Mouse (Mus musculus): ENCODE results near the gene Has3.
"Not testable (repeated sequence)": the region's sequence is repeated elsewhere in the genome, so short reads cannot be mapped to it uniquely, and the experiment has no call there.

Gene Has3

GRCm38 (mm10) chr8:106870051-106870450 is at the start of gene Has3:
Gene Has3, plus strand, starts transcription at chr8:106870242.
- peak; percentile 21 for DNase-seq (ENCODE audit: low read depth)

- peak; percentile 22 for DNase-seq (ENCODE audit: low read depth)
These were observed 49.2 kb upstream of the Has3 start for GRCm38 (mm10) chr8:106820553-106821515.

DNA sequence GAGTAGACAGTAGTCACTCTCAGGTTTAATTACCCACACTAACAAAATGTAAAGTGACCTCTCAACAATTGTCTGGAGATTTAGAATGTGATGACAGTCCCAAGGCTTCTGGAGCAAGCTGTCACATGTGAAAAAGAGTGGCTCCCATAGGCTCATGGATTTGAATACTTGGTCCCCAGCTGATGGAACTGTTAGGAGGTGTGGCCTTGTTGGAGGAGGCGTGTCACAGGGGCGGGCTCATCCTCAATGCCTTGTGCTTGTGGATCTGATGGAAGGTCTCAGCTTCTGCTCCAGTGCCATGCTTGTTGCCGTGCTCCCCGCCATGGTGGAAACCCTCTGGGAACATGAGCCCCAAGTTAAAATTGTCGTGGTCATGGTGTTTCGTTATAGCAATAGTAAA is 41.1 kb upstream of the Has3 start:
- DNase-seq (ENCODE audit: low read depth), result no peak

DNA sequence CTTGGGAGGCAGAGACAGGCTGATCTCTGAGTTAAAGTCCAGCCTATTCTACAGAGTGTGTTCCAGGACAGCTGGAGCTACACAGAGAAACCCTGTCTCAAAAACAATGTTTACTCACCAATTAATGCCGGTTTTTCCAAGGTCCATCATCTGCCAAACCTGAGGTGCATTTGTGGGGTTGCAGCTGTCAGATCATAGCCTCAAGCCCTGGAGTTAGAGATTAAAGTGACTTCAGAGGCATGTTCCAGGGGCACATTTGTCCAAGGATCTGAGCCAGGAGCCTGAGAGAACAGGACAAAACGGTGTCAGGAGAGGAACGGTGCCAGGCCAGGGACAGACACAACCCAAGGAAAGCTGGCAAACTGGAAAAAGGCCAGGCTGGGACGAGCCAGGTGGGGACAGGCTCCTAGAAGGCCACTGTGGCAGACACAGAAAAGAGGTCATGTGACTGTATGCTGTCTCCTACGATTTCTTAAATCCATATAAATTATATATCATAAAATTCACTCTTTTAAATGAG is 40.5 kb upstream of the Has3 start:
- no peak for DNase-seq (ENCODE audit: low read depth)

DNA sequence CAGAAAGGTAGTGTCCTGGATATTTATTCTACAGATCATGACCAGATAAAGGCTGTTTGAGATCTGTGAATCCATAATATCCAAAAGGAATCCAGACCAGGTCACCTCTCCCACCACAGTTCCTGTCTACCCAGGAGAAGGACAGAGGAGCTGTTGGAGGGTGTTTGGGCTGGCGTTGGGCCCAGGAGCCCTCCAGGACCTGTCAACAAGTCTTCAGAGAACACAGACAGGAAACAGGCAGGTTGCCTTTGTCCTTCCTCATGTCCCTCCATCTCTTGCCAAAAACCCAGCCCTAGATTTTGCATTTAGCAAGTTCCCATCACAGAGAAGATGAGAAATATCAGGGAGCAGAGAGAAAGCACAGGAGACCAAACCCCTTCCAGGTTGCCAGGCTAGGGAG is 35.1 kb upstream of the Has3 start:
- no peak for DNase-seq (ENCODE audit: low read depth)

- no peak for DNase-seq (ENCODE audit: low read depth)
These were observed 33.5 kb upstream of the Has3 start for GRCm38 (mm10) chr8:106836525-106836924.

- DNase-seq (ENCODE audit: low read depth), result no peak
These were observed 31.2 kb upstream of the Has3 start for GRCm38 (mm10) chr8:106838803-106839202.

GRCm38 (mm10) chr8:106839209-106840001 is 30.6 kb upstream of the Has3 start:
- DNase-seq (ENCODE audit: low read depth), result no peak

GRCm38 (mm10) chr8:106850034-106850433 is 20.0 kb upstream of the Has3 start:
- no peak for DNase-seq (ENCODE audit: low read depth)

- DNase-seq (ENCODE audit: low read depth), result no peak
These were observed 15.4 kb upstream of the Has3 start for GRCm38 (mm10) chr8:106854534-106855241.

DNA sequence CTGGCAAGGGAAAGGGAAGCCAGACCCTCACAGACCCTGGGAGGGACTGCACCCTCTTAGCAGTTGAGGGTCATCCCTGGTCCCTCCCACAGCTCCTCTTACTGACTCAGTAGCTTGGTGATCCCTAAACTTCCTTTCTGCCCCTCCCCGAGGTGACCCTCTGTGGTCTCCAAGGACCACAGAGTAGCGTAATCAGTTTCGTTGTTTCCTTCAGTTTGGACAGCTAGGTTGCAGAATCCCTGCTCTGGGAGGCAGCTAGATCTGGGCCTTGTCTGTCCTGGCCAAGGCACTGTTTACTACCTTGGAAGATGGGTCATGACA is 14.8 kb upstream of the Has3 start:
- no peak for DNase-seq (ENCODE audit: low read depth)

DNA sequence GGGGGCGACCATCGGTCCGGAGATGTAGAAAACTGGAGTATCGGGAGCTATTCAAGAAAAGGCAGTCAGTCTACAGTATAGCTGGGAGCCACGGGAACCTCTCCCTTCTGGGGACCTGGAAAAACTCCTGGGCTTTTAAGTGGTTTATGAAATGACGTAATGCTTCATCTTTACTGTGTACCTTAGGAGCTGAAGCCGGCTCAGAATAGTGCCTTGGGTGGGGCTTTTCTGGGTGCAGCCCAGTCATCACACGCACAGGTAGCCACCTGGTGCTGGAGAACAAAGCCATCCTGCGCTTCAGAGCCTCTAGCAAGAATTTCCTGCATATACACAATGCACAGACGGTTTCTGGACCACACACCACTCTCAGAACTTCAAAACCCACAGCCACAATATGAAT is 7.2 kb upstream of the Has3 start:
- DNase-seq (ENCODE audit: low read depth), result no peak

DNA sequence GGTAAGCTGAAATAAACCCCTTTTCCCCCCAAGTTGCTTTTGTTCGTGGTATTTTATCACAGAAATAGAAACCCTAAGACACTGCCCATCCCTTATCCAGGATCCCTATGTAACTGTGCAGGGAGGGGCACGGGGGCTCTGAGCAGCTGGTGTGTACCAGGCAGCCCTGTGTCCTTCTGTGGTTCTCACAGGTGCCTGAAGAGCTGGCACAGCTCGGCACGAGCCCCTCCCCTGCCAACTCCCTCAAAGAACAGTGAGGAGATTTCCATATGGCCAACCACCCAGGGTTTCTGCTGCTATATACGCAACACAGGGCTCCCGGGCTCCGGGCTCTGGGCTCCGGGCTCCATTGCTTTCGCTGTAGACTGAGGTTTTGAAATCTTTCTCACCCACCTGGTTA is 4.7 kb upstream of the Has3 start:
- no peak for DNase-seq (ENCODE audit: low read depth)

GRCm38 (mm10) chr8:106870537-106871327 is 690 bp downstream of the Has3 start:
- peak; percentile 37 for DNase-seq (ENCODE audit: low read depth)

DNA sequence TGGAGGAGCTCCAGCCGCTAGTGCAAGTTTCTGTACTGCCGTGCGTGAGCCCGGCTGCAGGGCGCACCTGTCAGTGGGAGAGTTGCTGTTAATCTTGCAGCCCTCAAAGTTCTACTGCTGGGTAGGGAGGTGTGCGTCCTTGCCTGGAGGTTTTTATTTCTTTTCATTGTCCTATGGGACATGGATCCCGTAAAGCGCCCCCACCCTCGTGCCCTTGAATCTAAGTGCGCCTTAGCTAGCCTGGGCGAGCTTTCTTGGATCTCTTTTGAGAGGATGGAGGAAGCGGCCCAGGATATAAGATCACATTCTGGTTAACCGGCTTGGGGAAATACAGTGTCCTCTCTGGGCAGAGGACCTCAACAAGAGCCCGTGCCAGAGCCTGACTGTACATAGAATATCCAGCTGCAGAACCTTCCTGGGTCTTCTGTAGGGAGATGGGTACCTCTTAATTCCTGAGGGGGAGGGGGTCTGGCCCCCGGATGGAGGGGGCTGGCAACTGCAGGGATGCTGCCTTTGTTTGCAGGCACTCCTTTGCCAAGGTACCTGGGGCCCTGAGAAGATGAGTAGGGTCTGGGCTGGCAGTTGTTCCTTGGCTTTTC is 1.4 kb downstream of the Has3 start:
- DNase-seq (ENCODE audit: low read depth), result no peak

GRCm38 (mm10) chr8:106871931-106872371 is 1.9 kb downstream of the Has3 start:
- DNase-seq (ENCODE audit: low read depth), result no peak

GRCm38 (mm10) chr8:106872454-106873034 is 2.5 kb downstream of the Has3 start:
- DNase-seq (ENCODE audit: low read depth), result no peak

GRCm38 (mm10) chr8:106880121-106880707 is 10.2 kb downstream of the Has3 start:
- no peak for DNase-seq (ENCODE audit: low read depth)

DNA sequence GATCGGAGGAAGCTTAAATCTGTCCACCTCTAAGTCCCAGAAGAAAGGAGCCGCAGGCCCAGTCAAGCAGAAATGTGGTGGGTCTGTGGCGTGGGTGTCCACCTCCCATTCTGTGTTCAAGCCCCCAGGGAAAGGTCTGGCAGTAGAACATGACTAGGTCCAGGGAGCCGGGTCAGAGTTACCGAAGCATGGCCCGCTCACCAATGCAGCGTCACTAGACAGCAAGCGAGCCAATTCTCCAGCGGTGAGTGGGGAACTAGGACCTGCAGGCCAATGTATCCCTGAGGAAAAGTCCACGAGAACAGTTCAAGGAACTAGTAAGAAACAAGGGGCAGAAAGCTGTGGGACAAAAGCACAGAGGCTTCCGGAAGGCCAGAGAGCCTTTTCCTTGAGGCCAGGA is 14.1 kb downstream of the Has3 start:
- DNase-seq (ENCODE audit: low read depth), result not testable (repeated sequence)

DNA sequence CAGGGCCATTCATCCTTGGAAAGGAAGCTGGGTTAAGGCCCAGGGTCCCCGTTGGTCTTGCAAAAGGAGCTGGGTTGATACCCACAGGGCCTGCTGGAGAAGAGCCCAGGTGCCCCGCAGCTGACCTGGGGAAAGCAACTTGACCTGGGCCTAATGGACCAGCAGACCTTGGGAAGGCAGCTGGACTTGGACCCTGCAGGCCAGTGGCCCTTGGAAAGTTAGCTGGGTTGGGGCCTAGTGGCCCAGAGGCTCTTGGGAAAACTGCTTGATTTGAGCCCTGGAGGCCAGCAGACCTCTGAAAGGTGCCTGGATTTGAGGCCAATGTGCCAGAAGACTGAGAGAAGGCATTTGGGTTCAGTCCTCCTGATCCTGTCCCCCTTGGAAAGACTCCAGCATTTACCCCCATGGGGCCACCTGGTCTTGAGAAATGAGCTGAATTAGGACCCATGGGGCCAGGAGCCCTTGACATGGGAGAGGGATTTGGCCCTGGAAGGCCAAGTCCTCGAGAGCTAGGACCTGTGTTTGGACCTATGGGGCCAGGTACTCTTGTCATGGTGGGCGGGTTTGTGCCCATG is 14.9 kb downstream of the Has3 start:
- not testable (repeated sequence) for DNase-seq (ENCODE audit: low read depth)

Data from induced T-regulatory cell, adult 2 months (primary cell).